Mouse (Mus musculus) ovary, adult 18-20 months (tissue): Measurements from ENCODE around the gene Frk.
"Not testable (repeated sequence)": the region's sequence is repeated elsewhere in the genome, so short reads cannot be mapped to it uniquely, and the experiment has no call there.

Experiments used
- DNase-seq: peaks from one replicate; pipeline ENCODE4 v3.0.0; 2022; ENCODE audit warnings: low spot score, mixed read lengths

Gene Frk

GRCm38 (mm10) chr10:34483297-34484013 is at the start of gene Frk:
Gene Frk, plus strand, starts transcription at chr10:34483399.
- peak; percentile 8 for DNase-seq

- not testable (repeated sequence) for DNase-seq
These were observed 49.0 kb upstream of the Frk start for GRCm38 (mm10) chr10:34434191-34434590.

GRCm38 (mm10) chr10:34449469-34449868 is 33.7 kb upstream of the Frk start:
- DNase-seq: no peak

- DNase-seq: no peak
These were observed 21.7 kb upstream of the Frk start for GRCm38 (mm10) chr10:34461451-34461850.

- DNase-seq: no peak
These were observed 18.9 kb upstream of the Frk start for GRCm38 (mm10) chr10:34464321-34464720.

GRCm38 (mm10) chr10:34469037-34469436 is 14.2 kb upstream of the Frk start:
- no peak for DNase-seq

GRCm38 (mm10) chr10:34479942-34480455 is 3.2 kb upstream of the Frk start:
- no peak for DNase-seq

- DNase-seq: no peak
These were observed 814 bp downstream of the Frk start for GRCm38 (mm10) chr10:34484014-34484411.

GRCm38 (mm10) chr10:34485079-34485478 is 1.9 kb downstream of the Frk start:
- DNase-seq: no peak

GRCm38 (mm10) chr10:34507807-34508206 is 24.6 kb downstream of the Frk start:
- DNase-seq: no peak

GRCm38 (mm10) chr10:34508593-34508992 is 25.4 kb downstream of the Frk start:
- no peak for DNase-seq

GRCm38 (mm10) chr10:34509256-34509655 is 26.1 kb downstream of the Frk start:
- DNase-seq: no peak

- DNase-seq: no peak
These were observed 28.0 kb downstream of the Frk start for GRCm38 (mm10) chr10:34511192-34511591.

- peak; percentile 2 for DNase-seq
These were observed 29.4 kb downstream of the Frk start for GRCm38 (mm10) chr10:34512551-34512950.

- DNase-seq: no peak
These were observed 42.4 kb downstream of the Frk start for GRCm38 (mm10) chr10:34525598-34525997.

GRCm38 (mm10) chr10:34531766-34532165 is 48.6 kb downstream of the Frk start:
- no peak for DNase-seq

- no peak for DNase-seq
These were observed 49.3 kb downstream of the Frk start for GRCm38 (mm10) chr10:34532507-34532906.

- DNase-seq: no peak
These were observed 57.5 kb downstream of the Frk start for GRCm38 (mm10) chr10:34540687-34541086.

- no peak for DNase-seq
These were observed 58.7 kb downstream of the Frk start for GRCm38 (mm10) chr10:34541717-34542490.

- DNase-seq: no peak
These were observed 67.4 kb downstream of the Frk start for GRCm38 (mm10) chr10:34550612-34551011.

- DNase-seq: no peak
These were observed 68.4 kb downstream of the Frk start for GRCm38 (mm10) chr10:34551636-34552035.

- DNase-seq: no peak
These were observed 80.4 kb downstream of the Frk start for GRCm38 (mm10) chr10:34563518-34564176.

- no peak for DNase-seq
These were observed 132.3 kb downstream of the Frk start for GRCm38 (mm10) chr10:34615474-34615873.
